Mouse (Mus musculus) cerebellum, adult 2 months (tissue): ENCODE measurements at regions not wholly inside any gene's neighbourhood (a gene's known extent, or its start where the extent isn't known, plus 50 kb on each side); places are given as distances from the start of the nearest gene placed in this dataset.

Experiments
- CTCF ChIP-seq: fragments of 200-500 bp; IDR thresholded peaks from 2 replicates; pipeline ENCODE4 v1.5.1; 2011; ENCODE audit warnings: low read depth, mild to moderate bottlenecking, control low read depth, low read length, moderate library complexity, borderline replicate concordance; ENCODE audit not compliant: insufficient read depth
- POLR2A ChIP-seq: fragments of 200-500 bp; IDR thresholded peaks from 2 replicates; pipeline ENCODE4 v1.6.1; 2011; ENCODE audit warnings: low read length, control low read depth, borderline replicate concordance; ENCODE audit not compliant: insufficient read depth

DNA sequence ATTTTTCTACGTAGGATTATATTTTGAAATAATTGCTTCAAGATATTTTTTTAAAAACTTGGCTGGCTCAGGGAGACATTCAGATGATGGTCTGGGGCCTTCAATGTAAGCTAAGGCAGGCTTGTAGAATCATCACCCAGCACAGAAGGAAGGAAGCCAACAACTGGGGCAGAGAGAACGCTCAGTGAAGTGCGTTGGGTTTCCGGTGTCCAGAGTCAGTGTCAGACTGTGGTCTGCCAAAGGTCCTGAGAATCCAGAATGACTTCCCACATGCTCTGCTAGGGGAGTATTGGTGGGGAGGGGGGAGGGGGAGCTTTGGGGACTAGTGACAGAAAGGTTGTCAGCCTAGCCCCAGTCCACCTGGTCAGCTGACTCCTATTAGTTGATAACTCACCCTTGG, 118.1 kb downstream of the Tmem17 start:
- TF ChIP-seq POLR2A (no peak), CTCF (no peak)
